Mouse (Mus musculus) layer of hippocampus, adult 9-11 months (tissue): ENCODE measurements around the gene Snapc1.

Experiments used
- DNase-seq: peaks from one replicate; pipeline ENCODE4 v3.0.0; 2022

The Snapc1 gene

DNA sequence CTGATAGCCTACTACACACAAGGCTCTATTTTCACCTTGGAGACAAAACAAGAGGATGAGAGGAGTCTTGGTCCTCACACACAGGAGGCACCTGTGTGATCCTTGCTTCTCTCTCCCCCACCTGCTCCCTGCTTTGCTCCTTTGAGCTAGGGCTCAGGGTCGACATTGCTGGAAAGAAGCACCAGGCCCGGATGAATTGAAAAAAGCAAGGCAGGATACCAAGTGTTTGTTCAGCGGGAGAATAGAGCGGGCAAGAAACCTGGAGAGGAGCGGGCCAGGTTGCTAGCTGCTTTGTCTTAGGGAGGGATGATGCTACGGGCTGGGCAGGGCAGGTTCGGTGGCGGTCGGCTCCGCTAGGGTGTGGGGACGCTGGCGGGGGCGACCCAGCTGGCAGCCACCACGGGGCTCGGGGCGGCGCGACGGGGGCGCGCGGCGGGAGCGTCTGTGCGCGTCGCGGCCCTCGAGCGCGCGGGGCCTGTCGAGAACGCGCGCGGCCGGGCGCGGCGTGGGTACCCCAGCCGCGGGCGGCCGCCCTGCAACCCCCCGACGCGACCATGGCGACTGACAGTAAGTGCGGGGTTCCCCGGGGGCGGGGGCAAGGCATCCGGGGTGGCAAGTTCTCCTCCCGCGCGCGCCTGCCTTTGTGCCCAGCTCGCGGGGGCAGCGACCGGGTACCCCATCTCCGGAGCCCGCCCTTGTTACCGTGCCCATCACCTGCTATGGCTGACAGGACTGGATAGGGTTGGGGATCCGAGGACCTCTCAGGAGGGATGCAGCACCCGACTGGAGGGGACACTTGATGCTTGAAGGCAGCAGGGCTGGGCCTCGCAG, 33.2 kb downstream of the Snapc1 start, which contains the start of gene Syt16:
Gene Syt16, plus strand, starts transcription at position 365 of the 831 bp plus-strand sequence.
- peak; percentile 30 for DNase-seq

DNA sequence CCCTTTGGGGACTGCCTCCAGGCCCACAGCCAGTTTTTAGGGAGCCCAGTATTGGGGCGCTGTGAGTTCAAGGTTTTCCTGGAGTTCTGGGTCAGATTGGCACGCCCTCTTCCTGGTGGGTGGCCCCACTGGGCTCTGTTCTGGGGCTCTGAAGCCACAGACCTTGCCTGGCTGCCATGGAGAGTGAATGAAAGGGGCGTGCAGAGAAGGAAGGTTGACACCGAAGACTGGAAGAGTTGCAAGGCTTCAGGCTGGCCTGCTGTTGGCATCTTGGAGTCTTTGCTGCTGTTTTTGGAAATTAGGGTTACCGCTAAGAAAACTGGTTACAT, 33.8 kb downstream of the Snapc1 start:
- no peak for DNase-seq

DNA sequence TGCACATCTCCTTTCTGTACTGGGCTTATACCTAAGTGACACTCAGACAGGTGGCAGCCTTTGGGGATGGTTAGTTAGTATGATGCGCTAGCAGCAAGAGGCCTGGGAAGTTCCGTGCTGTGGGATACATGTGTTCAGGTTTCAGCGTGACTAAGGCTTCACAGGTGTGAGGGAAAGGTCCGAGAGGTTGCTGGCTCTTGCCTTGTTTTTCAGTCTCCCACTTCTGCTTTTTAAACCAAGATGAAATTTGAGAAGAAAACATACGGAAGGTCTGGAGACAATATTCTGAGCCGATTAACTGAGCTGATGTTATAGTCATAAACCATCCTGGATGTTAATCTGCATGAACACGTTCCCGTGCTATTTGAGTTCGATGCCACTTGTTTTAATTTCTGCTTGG, 38.2 kb downstream of the Snapc1 start:
- no peak for DNase-seq

DNA sequence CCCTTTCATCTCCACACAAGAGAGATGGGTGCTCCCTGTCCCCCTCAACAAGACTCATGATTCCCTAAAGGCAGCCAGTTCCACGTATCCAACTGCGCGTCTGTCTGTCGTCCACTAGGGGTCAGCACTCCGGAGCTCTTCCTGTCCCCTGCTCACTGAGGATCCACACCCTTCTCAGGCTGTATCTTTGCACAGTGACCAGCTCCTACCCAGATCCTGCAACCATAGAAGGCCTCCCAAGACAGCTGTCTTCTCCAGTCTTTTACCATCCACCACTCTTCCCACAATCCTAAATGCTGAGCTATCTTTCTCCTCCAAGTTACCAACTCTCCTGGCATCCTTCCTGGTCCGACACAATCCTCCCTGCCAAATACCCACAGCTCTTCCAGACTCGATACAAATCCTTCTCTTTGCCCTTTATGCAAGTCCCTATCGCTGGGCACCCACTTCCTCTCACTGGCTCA, 45.2 kb downstream of the Snapc1 start:
- DNase-seq: peak; percentile 28

DNA sequence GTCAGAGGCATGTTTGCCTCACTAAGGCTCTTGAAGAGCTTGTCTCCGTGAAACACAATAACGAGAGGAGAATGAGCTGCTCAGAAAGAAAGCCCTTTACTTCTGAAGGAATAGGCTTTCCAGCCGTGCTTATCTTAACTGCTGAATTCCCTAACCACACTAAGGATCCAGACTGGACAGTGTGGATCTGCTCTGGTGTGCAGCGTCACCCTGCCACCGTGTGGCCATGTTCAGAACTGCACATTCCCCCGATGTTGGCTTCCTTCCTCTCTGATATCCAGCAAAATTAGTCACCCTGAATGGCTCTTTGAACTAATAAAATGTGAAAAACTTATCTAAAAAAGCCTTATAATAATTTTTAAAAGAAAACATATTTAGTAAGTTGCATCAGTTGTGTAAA, 49.5 kb downstream of the Snapc1 start:
- peak; percentile 69 for DNase-seq

DNA sequence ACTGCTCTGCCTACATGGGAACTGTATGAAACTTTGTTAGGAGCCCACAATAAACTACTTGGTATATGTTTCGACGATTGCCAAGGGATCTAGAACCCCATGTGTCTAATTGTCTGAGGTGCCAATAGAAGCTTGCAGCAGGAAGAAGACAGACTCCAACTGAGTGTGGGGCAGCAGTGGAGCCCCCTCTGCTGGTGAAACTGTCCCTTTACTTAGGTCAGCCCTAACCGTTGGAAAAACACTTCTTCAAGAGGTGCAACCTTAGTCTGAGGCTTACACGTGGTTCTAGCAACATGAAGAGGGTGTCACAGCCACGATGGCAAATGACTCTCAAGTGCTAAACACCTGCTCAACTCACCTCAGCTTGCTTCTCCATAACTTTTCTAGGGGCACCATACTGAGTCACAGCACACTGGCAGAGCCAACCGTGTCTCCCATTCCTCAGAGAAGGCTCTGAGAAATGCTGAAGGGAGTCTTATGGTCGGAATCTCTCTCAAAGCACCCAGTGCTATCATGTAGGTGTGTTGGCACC, 50.5 kb downstream of the Snapc1 start:
- DNase-seq: peak; percentile 21

DNA sequence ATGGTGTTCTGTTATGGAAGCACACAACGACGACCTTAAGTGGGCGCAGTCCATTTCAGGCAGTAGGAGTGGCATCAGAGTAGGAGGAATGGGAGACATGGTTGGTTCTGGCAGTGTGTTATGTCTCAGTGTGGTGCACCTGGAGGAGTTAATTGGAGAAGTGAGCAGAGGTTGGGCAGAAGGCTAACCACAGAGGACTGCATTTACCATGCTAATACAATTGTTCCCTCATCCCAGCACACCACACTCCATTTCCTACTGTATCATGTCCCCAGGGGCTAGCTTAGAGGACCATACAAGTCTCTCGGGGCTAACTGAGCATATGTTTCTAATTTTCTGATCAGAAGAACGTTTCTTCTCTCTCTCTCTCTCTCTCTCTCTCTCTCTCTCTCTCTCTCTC, 51.2 kb downstream of the Snapc1 start:
- DNase-seq: no peak

DNA sequence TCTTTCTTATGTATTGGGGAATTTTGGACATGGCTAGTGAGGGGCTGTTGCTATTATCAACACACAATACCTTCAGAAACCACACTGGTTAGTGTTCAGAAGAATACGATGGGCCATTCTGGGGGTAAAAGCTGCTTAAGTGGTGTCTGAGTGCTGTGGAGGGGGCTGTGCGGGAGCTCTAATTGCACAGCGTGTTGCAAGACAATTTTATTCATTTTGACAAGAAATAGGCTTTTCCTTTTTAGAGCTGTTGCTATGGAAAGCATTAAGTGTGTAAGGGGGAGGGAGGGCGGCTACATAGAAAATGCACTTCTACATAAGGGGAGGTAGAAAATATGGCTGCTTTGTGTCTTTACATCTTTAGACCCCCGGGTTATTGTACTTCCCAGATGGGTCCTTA, 59.0 kb downstream of the Snapc1 start:
- DNase-seq: no peak

DNA sequence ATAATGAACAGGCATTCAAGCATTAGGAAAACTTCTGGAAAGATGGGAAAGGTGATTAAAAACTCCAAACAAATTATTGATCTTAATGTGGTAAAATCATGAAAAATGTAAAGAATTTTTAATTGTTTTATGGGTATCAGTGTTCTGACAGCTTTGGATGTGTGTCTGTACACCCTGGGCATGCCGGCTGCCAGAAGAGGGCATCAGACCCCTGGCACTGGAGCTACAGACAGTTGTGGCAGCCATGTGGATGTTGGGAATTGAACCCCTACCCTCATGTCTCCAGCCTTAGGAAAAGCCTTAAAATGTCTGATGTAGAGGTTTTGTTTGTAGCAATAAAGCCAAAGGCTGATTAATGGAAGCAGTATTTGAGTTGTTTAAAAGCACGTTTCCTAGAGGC, 60.6 kb downstream of the Snapc1 start:
- DNase-seq: no peak
